Mouse (Mus musculus) Muller cell, postnatal 12 days (primary cell): ENCODE results near the gene Apoh.
A peak's percentile ranks its signal among the peaks of the same experiment; 100 is the strongest.

Experiments used
- DNase-seq: peaks from one replicate; pipeline ENCODE4 v3.0.0-alpha.2; 2015; ENCODE audit errors: inconsistent ontology term

Gene Apoh

DNA sequence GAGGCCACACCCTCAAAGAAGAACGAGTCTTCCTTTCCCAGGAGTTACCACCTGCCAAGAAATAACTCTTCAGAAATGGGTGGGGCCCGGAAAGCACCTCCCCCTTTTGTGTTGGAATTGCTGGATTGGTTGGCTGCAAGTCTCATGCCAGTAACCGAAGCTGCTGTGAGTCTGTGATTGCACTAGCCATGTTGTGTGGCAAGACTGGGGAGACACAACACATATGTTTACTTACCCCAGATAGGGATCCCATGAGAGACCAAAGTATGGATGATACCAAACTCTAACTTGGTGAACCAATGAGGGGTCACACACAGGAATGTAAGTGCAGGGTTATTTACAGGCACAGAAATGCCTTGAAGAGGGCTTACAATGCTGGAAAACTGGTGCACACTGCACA is 39.5 kb downstream of the Apoh start:
- no peak for DNase-seq

- no peak for DNase-seq
These were observed 41.9 kb downstream of the Apoh start for GRCm38 (mm10) chr11:108384920-108385665.

DNA sequence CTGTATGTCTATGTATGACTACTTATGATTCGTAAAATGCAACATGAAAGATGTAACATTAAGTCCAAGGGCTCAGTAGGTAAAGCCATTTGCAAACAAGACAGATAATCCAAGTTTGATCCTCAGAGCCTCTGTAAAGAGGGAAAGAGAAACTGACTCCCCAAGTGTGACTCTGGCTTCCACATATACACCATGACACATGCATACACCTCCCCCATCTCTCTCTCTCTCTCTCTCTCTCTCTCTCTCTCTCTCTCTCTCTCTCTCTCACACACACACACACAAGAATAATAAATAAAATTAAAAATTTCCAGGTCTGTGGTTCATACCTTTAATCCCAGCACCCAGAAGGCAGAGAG is 42.5 kb downstream of the Apoh start:
- no peak for DNase-seq

DNA sequence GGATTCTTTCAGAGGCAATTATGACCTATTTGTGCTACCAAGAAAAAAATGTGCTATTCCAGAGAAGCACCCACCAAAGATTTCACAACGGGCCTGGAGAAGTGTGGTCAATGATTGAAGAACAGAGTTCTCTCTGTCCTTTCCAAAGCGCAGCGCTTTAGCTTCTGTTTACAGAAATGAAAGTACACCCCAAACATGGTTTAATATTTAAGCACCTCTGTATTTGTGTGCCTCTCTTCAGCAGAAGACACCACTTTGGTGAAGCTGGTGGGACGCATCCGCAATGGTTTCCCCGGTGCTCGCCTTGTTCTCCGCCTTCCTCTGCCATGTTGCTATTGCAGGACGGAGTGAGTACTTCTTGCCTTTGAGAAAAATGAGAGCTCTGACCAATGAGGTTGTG is 51.9 kb downstream of the Apoh start:
- no peak for DNase-seq

DNA sequence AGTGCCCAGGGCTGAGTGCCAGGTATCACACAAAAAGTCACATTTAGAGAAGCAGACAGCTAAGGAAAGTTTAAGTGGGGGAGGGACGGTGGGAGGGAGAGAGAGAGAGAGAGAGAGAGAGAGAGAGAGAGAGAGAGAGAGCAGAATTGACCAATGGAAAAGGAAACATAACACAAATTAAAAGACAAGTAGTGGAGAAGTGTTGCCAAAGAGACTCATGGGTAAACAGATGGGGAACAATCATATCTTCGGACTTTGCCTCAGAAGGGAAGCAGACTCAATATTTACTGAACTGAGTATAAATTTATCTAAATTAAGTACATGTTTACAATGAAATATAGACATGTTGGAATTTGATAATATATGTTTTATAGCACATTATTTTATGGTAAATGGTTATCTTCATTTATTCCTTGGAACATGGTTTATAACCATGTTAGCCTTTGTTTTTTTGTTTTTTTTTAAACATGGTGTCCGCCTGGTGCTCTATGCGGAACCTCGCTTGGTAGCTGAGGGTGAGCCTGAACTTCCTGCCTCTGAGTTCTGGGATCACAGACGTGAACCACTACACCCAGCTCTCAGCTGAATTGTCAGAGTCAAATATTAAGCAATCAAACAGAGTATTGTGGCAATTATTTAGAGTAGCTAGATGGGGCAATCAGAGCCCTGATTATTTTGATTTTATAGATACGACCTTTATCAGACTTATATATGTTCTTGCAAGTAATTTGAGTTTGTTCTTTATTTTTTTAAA is 53.1 kb downstream of the Apoh start:
- DNase-seq = no peak

DNA sequence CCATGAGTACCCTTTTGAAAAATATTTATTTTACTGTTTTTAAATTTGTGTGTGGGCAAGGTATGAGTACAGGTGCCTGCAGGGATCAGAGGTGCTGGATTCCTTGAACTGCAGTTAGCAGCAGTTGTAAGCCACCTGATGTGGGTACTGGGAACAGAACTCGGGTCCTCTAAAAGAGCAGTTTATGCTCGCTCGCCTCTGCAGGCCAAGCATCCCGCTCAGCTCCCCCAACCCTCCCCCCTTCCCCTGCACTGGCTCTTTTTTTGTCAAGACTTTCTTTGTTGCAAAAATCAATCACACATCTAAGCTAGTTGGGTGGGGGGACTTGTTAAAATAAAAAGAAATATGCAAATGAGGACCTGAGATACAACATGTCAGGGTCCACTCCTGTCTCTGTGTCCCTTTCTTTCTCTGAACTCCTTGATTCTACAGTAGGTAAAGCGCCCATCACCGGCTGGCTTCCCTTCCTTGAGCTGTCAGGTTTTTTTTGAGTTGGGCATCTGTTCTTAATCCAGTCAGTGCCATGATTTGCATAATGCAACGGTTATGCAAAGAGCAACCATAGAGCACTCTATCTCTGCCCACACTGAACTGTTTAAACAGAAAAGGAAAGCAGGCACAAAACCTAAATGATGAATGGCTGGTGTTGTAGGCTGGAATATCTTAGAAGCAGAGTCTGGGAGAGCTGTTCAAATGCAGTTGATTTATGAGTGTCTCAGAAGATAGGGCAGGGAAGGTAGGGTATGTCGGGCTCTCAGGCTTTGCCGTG is 66.9 kb downstream of the Apoh start:
- no peak for DNase-seq

GRCm38 (mm10) chr11:108416360-108416759 is 73.2 kb downstream of the Apoh start:
- no peak for DNase-seq

GRCm38 (mm10) chr11:108418540-108418939 is 75.4 kb downstream of the Apoh start:
- DNase-seq = peak; percentile 32

GRCm38 (mm10) chr11:108419242-108419641 is 76.1 kb downstream of the Apoh start:
- DNase-seq = no peak

GRCm38 (mm10) chr11:108420751-108421150 is 77.6 kb downstream of the Apoh start:
- no peak for DNase-seq

DNA sequence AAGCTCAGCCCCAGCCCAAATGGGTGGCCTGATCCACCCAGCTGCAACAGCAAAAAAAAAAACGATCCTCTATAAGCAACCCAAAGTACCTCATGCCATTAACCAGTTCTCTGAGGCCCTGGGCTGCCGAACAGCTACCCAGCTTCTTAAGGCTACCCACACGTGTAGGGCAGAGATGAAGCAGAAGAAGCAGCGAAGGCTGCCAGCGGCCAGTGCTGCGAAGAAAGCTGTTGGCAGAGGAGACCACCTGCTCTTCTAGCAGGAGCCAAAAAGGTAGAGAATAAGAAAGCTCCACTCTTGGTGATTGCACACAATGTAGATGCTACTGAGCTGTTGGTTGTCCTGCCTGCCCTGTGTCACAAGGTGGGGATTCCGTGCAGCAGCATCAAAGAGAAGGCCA is 80.1 kb downstream of the Apoh start:
- no peak for DNase-seq

- DNase-seq = peak; percentile 47
These were observed 81.0 kb downstream of the Apoh start for GRCm38 (mm10) chr11:108424111-108424510.

GRCm38 (mm10) chr11:108424889-108425591 is 81.9 kb downstream of the Apoh start, which contains the start of gene Cep112:
Gene Cep112 (plus strand): TSS chr11:108425192.
- peak; percentile 98 for DNase-seq

DNA sequence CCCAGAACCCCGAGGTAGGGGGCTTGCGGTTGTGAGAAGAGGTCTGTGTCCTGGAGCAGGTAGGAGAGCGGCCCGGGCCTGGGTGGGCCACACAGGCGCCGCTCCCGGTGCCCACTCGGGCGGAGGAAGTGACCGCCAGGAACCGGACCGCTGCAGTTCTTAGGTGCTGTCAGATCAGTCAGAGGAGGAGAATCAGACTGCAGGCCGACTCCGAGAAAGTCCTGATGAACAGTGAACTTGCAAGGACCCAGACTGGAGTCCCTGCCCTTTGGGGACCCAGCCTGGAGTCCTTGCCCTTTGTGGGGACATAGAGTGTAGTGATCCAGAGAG is 82.4 kb downstream of the Apoh start:
- no peak for DNase-seq

GRCm38 (mm10) chr11:108426086-108426485 is 82.9 kb downstream of the Apoh start:
- DNase-seq = no peak

- DNase-seq = no peak
These were observed 84.0 kb downstream of the Apoh start for GRCm38 (mm10) chr11:108427191-108427590.

DNA sequence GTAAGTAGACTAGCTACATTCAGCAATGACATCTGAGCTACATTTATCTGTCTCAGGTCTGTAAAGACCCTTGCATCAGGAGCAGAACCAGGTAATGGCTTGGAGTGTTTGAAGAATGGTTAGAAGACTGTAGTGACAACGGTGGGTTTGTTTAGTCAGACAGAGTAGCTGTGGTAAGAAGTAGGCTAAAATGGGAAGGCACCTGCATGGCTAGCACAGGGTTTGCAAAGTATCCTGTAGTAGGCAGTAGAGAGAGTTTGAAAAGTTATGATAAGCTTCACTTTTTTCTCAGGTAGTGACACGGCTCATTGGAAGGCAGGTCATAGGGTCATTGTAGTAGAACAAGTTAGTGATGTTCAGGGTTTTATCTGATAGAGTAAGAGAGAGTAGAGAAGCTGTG is 85.9 kb downstream of the Apoh start:
- DNase-seq = no peak

- DNase-seq = no peak
These were observed 100.9 kb downstream of the Apoh start for GRCm38 (mm10) chr11:108443893-108444563.

- DNase-seq = no peak
These were observed 104.0 kb downstream of the Apoh start for GRCm38 (mm10) chr11:108447148-108447547.

GRCm38 (mm10) chr11:108449811-108450210 is 106.7 kb downstream of the Apoh start:
- peak; percentile 53 for DNase-seq

DNA sequence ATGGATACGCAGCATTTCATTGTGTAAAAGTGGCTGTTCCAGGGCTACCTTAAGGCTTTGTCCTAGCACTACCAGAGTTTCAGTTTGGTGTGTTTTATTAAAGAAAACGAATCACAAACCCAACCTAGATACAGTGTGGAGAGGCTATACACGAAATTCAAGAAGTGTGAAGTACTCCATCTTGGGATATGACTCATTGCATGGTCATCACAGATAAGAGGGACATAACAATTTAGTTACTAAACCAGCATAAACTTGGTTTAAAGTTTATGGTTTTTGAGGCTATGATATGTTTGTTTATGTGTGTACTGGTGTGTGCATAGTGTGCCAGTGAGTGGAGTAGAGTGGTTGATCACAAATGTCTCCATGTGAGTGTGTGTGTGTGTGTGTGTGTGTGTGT is 116.4 kb downstream of the Apoh start:
- no peak for DNase-seq
